Mouse (Mus musculus) MEL (cell line): ENCODE measurements at regions not wholly inside any gene's neighbourhood (a gene's known extent, or its start where the extent isn't known, plus 50 kb on each side); places are given as distances from the start of the nearest gene placed in this dataset.

ENCODE experiments used
- DNase-seq: peaks from one replicate; pipeline ENCODE4 v3.0.0; 2011; ENCODE audit warnings: low read depth, low spot score
- H3K27ac ChIP-seq: 2 replicates; pipeline ENCODE4 v1.5.1; 2012; ENCODE audit warnings: low read depth, mild to moderate bottlenecking, control low read depth, low read length, moderate library complexity; ENCODE audit not compliant: control insufficient read depth
- H3K27me3 ChIP-seq, 2 experiments: fragments of 150-350 bp in 1 of 2; sonication (generic) in 1 of 2; 2 replicates each; pipeline ENCODE4 v1.6.1; 2012; ENCODE audit warnings: low read length in 2 of 2, mild to moderate bottlenecking in 2 of 2, improper control_type of control experiment in 1 of 2, moderate library complexity in 1 of 2; ENCODE audit not compliant: insufficient read depth in 2 of 2, control insufficient read depth in 1 of 2
- H3K36me3 ChIP-seq, 2 experiments: 2 replicates each; pipeline ENCODE4 v1.6.1; 2012 to 2014; ENCODE audit warnings: low read length in 2 of 2, improper control_type of control experiment in 1 of 2, inconsistent platforms in 1 of 2, mild to moderate bottlenecking in 1 of 2; ENCODE audit not compliant: insufficient read depth in 2 of 2, control insufficient read depth in 1 of 2
- H3K4me1 ChIP-seq, 2 experiments: fragments of 150-350 bp in 1 of 2; sonication (generic) in 1 of 2; 2 replicates each; pipeline ENCODE4 v1.6.1; 2012; ENCODE audit warnings: low read length in 2 of 2, improper control_type of control experiment in 1 of 2, mild to moderate bottlenecking in 1 of 2; ENCODE audit not compliant: insufficient read depth in 2 of 2, control insufficient read depth in 1 of 2
- H3K4me3 ChIP-seq, 2 experiments: fragments of 150-350 bp in 1 of 2; sonication (generic) in 1 of 2; 2 replicates each; pipeline ENCODE4 v1.5.1; 2012; ENCODE audit warnings: low read depth in 2 of 2, low read length in 2 of 2, mild to moderate bottlenecking in 2 of 2, moderate library complexity in 2 of 2, control low read depth in 1 of 2, improper control_type of control experiment in 1 of 2; ENCODE audit not compliant: control insufficient read depth in 1 of 2, insufficient read depth in 1 of 2
- H3K79me2 ChIP-seq: 2 replicates; pipeline ENCODE4 v1.6.1; 2012; ENCODE audit warnings: mild to moderate bottlenecking, low read length, moderate library complexity; ENCODE audit not compliant: control insufficient read depth, poor library complexity, insufficient read depth
- H3K9ac ChIP-seq: 2 replicates; pipeline ENCODE4 v1.6.1; 2012; ENCODE audit warnings: low read depth, mild to moderate bottlenecking, control low read depth, low read length, moderate library complexity; ENCODE audit not compliant: control insufficient read depth, poor library complexity, severe bottlenecking
- H3K9me3 ChIP-seq: fragments of 150-350 bp; sonication (generic); replicated peaks from 2 replicates; pipeline ENCODE4 v1.6.1; 2012; ENCODE audit warnings: mild to moderate bottlenecking, low read length, improper control_type of control experiment, moderate library complexity; ENCODE audit not compliant: insufficient read depth
- GATA1 ChIP-seq: IDR thresholded peaks from 2 replicates; pipeline ENCODE4 v1.6.1; 2011; ENCODE audit warnings: low read depth, low read length, improper control_type of control experiment
- JUND ChIP-seq: IDR thresholded peaks from 2 replicates; pipeline ENCODE4 v1.6.1; 2011; ENCODE audit warnings: low read depth, mild to moderate bottlenecking, improper control_type of control experiment, low read length
- RAD21 ChIP-seq: IDR thresholded peaks from 2 replicates; pipeline ENCODE4 v1.6.1; 2011; ENCODE audit warnings: mild to moderate bottlenecking, low read depth, low read length, improper control_type of control experiment
- TAL1 ChIP-seq: IDR thresholded peaks from 2 replicates; pipeline ENCODE4 v1.6.1; 2012; ENCODE audit warnings: mild to moderate bottlenecking, inconsistent platforms, low read length, moderate library complexity, mixed read lengths
- TBP ChIP-seq: IDR thresholded peaks from 2 replicates; pipeline ENCODE4 v1.8.0; 2011; ENCODE audit warnings: low read depth, low read length, improper control_type of control experiment

DNA sequence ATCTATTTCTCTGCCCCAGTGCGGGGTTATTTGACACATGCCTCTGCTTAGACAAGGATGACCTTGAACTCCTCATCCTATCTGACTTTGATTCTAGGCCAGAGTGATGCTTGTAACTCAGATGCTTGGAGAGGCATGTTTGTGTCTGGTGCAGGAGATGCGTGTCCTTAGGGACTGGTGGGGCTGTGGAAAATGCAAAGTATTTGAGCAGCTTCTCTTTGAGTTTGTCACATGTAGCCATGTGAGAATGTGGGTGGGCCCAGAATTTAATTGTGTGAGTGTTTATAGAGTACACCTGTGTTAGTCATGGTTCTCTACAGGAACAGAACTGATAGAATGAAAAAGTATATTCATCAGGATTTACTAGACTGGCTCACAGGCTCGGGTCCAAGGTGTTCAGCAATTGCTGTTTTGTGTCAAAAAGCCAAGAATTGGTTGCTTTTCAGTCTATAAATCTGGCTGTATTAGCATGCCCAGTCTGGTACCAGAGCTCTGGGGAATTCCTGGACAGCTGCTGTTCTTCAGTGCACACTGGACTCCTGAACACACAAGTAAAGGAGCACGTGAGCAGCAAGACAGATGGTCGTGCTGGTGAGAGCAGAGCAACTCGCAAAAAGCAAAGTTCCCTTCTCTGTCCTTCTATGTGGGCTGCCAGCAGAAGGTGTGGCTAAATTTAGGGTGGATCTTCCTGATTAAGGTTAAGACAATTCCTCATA is 54.5 kb upstream of the Ube2e1 start:
- no peaks in the 10 kb centered on the region for H3K9me3 ChIP-seq
- no peak for DNase-seq
- no peaks in the 10 kb centered on the region for H3K4me1 ChIP-seq
- no peak overlapping the region for H3K4me3 ChIP-seq
- H3K79me2 ChIP-seq = no peaks in the 10 kb centered on the region
- no peak for TF ChIP-seq GATA1
- TF ChIP-seq TAL1 = no peak
- TF ChIP-seq RAD21 = no peak
- TF ChIP-seq TBP = no peak
- TF ChIP-seq JUND = no peak
- H3K9ac ChIP-seq = no peak overlapping the region
- no peaks in the 10 kb centered on the region for H3K36me3 ChIP-seq
- no peak overlapping the region for H3K27ac ChIP-seq
- no peaks in the 10 kb centered on the region for H3K27me3 ChIP-seq
